In genomic region chr2:132022621-132023020, GRCm38 (mm10) we compare ENCODE assay signal across 13 mouse cellular contexts. TPM values are rescaled to one million over a fixed set of nuclear protein-coding genes. Genes with fewer than 3 reads are reported as not detected.
A peak's percentile ranks its signal among the peaks of the same experiment; 100 is the strongest.
DNase-seq lines count a peak whose midpoint lies in the region; ATAC-seq lines count a peak whose summit lies in the region.
"Had no signal": no experiment of that assay in that cellular context is flagged by ENCODE, and none has a peak within 500 bp of the region (broad histone marks: within the 10 kb centered on the region; RNA-seq: fewer than 3 reads in every experiment).

No protein-coding gene starts in this region.

- 28% methylated on average over 8 of the region's 8 CpGs for WGBS in liver, embryonic 15.5 days (ENCODE audit: insufficient replicate concordance)
- 56% methylated on average over 8 of the region's 8 CpGs for WGBS in liver, embryonic 11.5 days
- 74% methylated on average over 8 of the region's 8 CpGs for WGBS in stomach, embryonic 16.5 days

- no peak for ATAC-seq in liver, embryonic 15.5 days (ENCODE audit: insufficient read depth)
- no peak for ATAC-seq in liver, embryonic 11.5 days (replicated peaks; ENCODE audit: low FRiP score)
- peak; percentile 33 for ATAC-seq in CD4-positive, CD25-positive, alpha-beta regulatory T cell, adult 4 months
- no peak for ATAC-seq in stomach, embryonic 16.5 days (ENCODE audit: insufficient read depth, low FRiP score)

- H3K27me3 ChIP-seq in liver, embryonic 15.5 days = peaks cover 19% of the 10 kb centered on the region
- peaks cover 1% of the 10 kb centered on the region for H3K27me3 ChIP-seq in liver, embryonic 11.5 days (replicated peaks; ENCODE audit: control insufficient read depth, insufficient read depth, low read length)
- H3K27me3 ChIP-seq in stomach, embryonic 16.5 days (ENCODE audit: control insufficient read depth, insufficient read depth, low read length) = no peaks in the 10 kb centered on the region; the same call in 1 of the 2 replicates
- H3K27me3 ChIP-seq: midbrain, embryonic 12.5 days had no signal

- DNase-seq in liver, embryonic 11.5 days (ENCODE audit: low spot score) = no peak
- peak; percentile 77 for DNase-seq in induced T-regulatory cell, adult 2 months (ENCODE audit: low read depth)
- DNase-seq in ovary, postnatal 36 days (ENCODE audit: low spot score) = no peak
- no peak for DNase-seq in urinary bladder, postnatal 4 days (ENCODE audit: low spot score in 2 of 2)
- no peak for DNase-seq in adrenal gland, adult 18-20 months (ENCODE audit: low spot score in 2 of 2)
- DNase-seq: adrenal gland, postnatal 10 days; cerebellum, adult 9-10 months; heart, postnatal 4 days; kidney, postnatal 25 days had no signal

- H3K9ac ChIP-seq in liver, embryonic 15.5 days = no peak overlapping the region
- no peak overlapping the region for H3K9ac ChIP-seq in liver, embryonic 11.5 days (ENCODE audit: low read depth, low read length)
- H3K9ac ChIP-seq in stomach, embryonic 16.5 days (ENCODE audit: low read length) = no peak overlapping the region
- H3K9ac ChIP-seq: midbrain, embryonic 12.5 days had no signal

- peaks cover 18% of the 10 kb centered on the region for H3K4me1 ChIP-seq in liver, embryonic 15.5 days (replicated peaks)
- peaks cover 24% of the 10 kb centered on the region for H3K4me1 ChIP-seq in liver, embryonic 11.5 days (replicated peaks; ENCODE audit: control insufficient read depth, insufficient read depth, low read length)
- H3K4me1 ChIP-seq in stomach, embryonic 16.5 days (ENCODE audit: control insufficient read depth, insufficient read depth, low read length) = no peaks in the 10 kb centered on the region

- no peaks in the 10 kb centered on the region for H3K36me3 ChIP-seq in liver, embryonic 15.5 days (replicated peaks)
- no peaks in the 10 kb centered on the region for H3K36me3 ChIP-seq in liver, embryonic 11.5 days (ENCODE audit: control insufficient read depth, insufficient read depth, low read length)
- H3K36me3 ChIP-seq in stomach, embryonic 16.5 days (ENCODE audit: control insufficient read depth, insufficient read depth, low read length) = no peaks in the 10 kb centered on the region

- H3K27ac ChIP-seq in liver, embryonic 15.5 days (replicated peaks) = 0 out of 2 replicates have a peak overlapping the region, but pooled peaks have one; percentile 0
- no peak overlapping the region for H3K27ac ChIP-seq in liver, embryonic 11.5 days (ENCODE audit: low read depth, low read length)
- H3K27ac ChIP-seq in stomach, embryonic 16.5 days (ENCODE audit: low read length) = 0 out of 2 replicates have a peak overlapping the region, but pooled peaks have one; percentile 5
- H3K27ac ChIP-seq: midbrain, embryonic 12.5 days had no signal

- H3K9me3 ChIP-seq in liver, embryonic 15.5 days (replicated peaks) = no peaks in the 10 kb centered on the region
- H3K9me3 ChIP-seq in liver, embryonic 11.5 days (ENCODE audit: control insufficient read depth, low read length) = no peaks in the 10 kb centered on the region
- no peaks in the 10 kb centered on the region for H3K9me3 ChIP-seq in stomach, embryonic 16.5 days (replicated peaks; ENCODE audit: control insufficient read depth, low read length)
- H3K9me3 ChIP-seq: midbrain, embryonic 12.5 days had no signal

- H3K4me3 ChIP-seq in liver, embryonic 15.5 days (replicated peaks) = no peak overlapping the region
- H3K4me3 ChIP-seq in liver, embryonic 11.5 days (ENCODE audit: low read depth, low read length) = no peak overlapping the region
- no peak overlapping the region for H3K4me3 ChIP-seq in stomach, embryonic 16.5 days (replicated peaks; ENCODE audit: low read length)
- H3K4me3 ChIP-seq: midbrain, embryonic 12.5 days had no signal

- H3K4me2 ChIP-seq in liver, embryonic 15.5 days = no peak overlapping the region
- no peak overlapping the region for H3K4me2 ChIP-seq in liver, embryonic 11.5 days
- H3K4me2 ChIP-seq in stomach, embryonic 16.5 days (ENCODE audit: low read depth, low read length) = no peak overlapping the region
- H3K4me2 ChIP-seq: midbrain, embryonic 12.5 days had no signal

RNA-seq across cellular contexts. Expression of gene Rassf2, which starts 7.4 kb away (rescaled TPM):
- polyA plus RNA-seq in liver, embryonic 15.5 days (2015; fragmentation: Nextera tagmentation; extraction: Ambion mirVana) = 2.8 and 2.9 TPM in 2 replicates
- polyA plus RNA-seq in liver, embryonic 11.5 days (2014; fragmentation: Nextera tagmentation; extraction: Ambion mirVana) = 4.9 and 6.2 TPM in 2 replicates
- polyA plus RNA-seq in CD4-positive, CD25-positive, alpha-beta regulatory T cell, adult 4 months (2017; shearing (Covaris generic)) = 100 to 1,000 TPM in 1 of 2 experiments, 10 to 100 TPM in 1; 67.6 to 113 TPM
- polyA plus RNA-seq in stomach, embryonic 16.5 days (2015; fragmentation: Nextera tagmentation; extraction: Ambion mirVana) = 13.4 and 16.4 TPM in 2 replicates
- 10 to 100 TPM; 11.1 to 19.0 TPM for total RNA-seq in adrenal gland, adult 18-20 months (2021)
